Mouse (Mus musculus) left cerebral cortex, adult 2 months (tissue): ENCODE measurements around the gene Emsy. TPM values are rescaled to one million over a fixed set of nuclear protein-coding genes. Genes with fewer than 3 reads are reported as not detected.

ENCODE experiments used
- DNase-seq, 2 experiments: peaks; one replicate each; pipeline ENCODE4 v3.0.0; 2021 to 2022; ENCODE audit warnings: low spot score in 2 of 2, mixed read lengths in 1 of 2; ENCODE audit errors: extremely low spot score in 1 of 2
- H3K27ac ChIP-seq: fragments of 200-600 bp; 2 replicates; pipeline ENCODE4 v1.8.1; 2022
- H3K4me3 ChIP-seq: fragments of 200-600 bp; 2 replicates; pipeline ENCODE4 v1.8.1; 2022
- CTCF ChIP-seq: fragments of 200-600 bp; IDR thresholded peaks from 2 replicates; pipeline ENCODE4 v1.8.1; 2022; ENCODE audit warnings: antibody characterized with exemption, mild to moderate bottlenecking, moderate library complexity
- intact Hi-C: fragments of 180-260 bp; cut with DNase I; formaldehyde crosslinking; loops from one replicate; pipeline ENCODE4 v1.15.1; 2025
- total RNA-seq, 2 experiments: library from RNA; stranded (reverse); gene quantifications; 2 replicates each; pipeline ENCODE4 v1.2.3; 2021

The Emsy gene
- total RNA-seq, 2 experiments from 2014 or later: 67.4 to 76.7 TPM

GRCm38 (mm10) chr7:98570824-98571505 lies 85.6 kb downstream of the Emsy start:
- no peak for DNase-seq
- intact Hi-C loops: no loop called here
- TF ChIP-seq CTCF: no peak
- no peak overlapping the region for H3K4me3 ChIP-seq
- H3K27ac ChIP-seq: no peak overlapping the region

GRCm38 (mm10) chr7:98567056-98567455 lies 89.5 kb downstream of the Emsy start:
- TF ChIP-seq CTCF: no peak
- no peak overlapping the region for H3K27ac ChIP-seq
- no peak for DNase-seq
- no peak overlapping the region for H3K4me3 ChIP-seq
- intact Hi-C loops: no loop called here

- Histone ChIP-seq H3K4me3 (no peak overlapping the region), H3K27ac (no peak overlapping the region)
- DNase-seq: no peak
- intact Hi-C loops: no loop called here
- no peak for TF ChIP-seq CTCF
Observed at GRCm38 (mm10) chr7:98564607-98565364, 91.8 kb downstream of the Emsy start.

GRCm38 (mm10) chr7:98563991-98564390 lies 92.6 kb downstream of the Emsy start:
- TF ChIP-seq CTCF: no peak
- no peak for DNase-seq
- H3K27ac ChIP-seq: no peak overlapping the region
- no peak overlapping the region for H3K4me3 ChIP-seq
- intact Hi-C loops: no loop called here

GRCm38 (mm10) chr7:98562966-98563365 lies 93.6 kb downstream of the Emsy start:
- no peak overlapping the region for H3K4me3 ChIP-seq
- TF ChIP-seq CTCF: no peak
- H3K27ac ChIP-seq: no peak overlapping the region
- no peak for DNase-seq
- intact Hi-C loops: no loop called here

- TF ChIP-seq CTCF: no peak
- no peak overlapping the region for H3K27ac ChIP-seq
- H3K4me3 ChIP-seq: no peak overlapping the region
- intact Hi-C loops: no loop called here
- DNase-seq: no peak
Observed at GRCm38 (mm10) chr7:98562186-98562585, 94.4 kb downstream of the Emsy start.

- intact Hi-C loops: no loop called here
- H3K4me3 ChIP-seq: no peak overlapping the region
- no peak overlapping the region for H3K27ac ChIP-seq
- no peak for DNase-seq
- TF ChIP-seq CTCF: no peak
Observed at GRCm38 (mm10) chr7:98561556-98562164, 94.9 kb downstream of the Emsy start.

GRCm38 (mm10) chr7:98558128-98558921 lies 98.3 kb downstream of the Emsy start:
- no peak for DNase-seq
- Histone ChIP-seq H3K4me3 (no peak overlapping the region), H3K27ac (no peak overlapping the region)
- intact Hi-C loops: no loop called here
- TF ChIP-seq CTCF: no peak

GRCm38 (mm10) chr7:98556767-98557394 lies 99.7 kb downstream of the Emsy start:
- Histone ChIP-seq H3K27ac (no peak overlapping the region), H3K4me3 (no peak overlapping the region)
- intact Hi-C loops: no loop called here
- no peak for TF ChIP-seq CTCF
- no peak for DNase-seq

GRCm38 (mm10) chr7:98551041-98551440 lies 105.5 kb downstream of the Emsy start:
- no peak overlapping the region for H3K27ac ChIP-seq
- no peak overlapping the region for H3K4me3 ChIP-seq
- intact Hi-C loops: no loop called here
- TF ChIP-seq CTCF: no peak
- no peak for DNase-seq

GRCm38 (mm10) chr7:98550596-98550995 lies 106.0 kb downstream of the Emsy start:
- intact Hi-C loops: no loop called here
- no peak for DNase-seq
- no peak for TF ChIP-seq CTCF

More at GRCm38 (mm10) chr7:98550596-98550995, 106.0 kb downstream of the Emsy start:
- no peak overlapping the region for H3K4me3 ChIP-seq
- H3K27ac ChIP-seq: no peak overlapping the region
